Mouse (Mus musculus) embryonic fibroblast, embryonic 13.5 days (primary cell): ENCODE measurements around the gene 4930503B20Rik.

Experiments used
- CTCF ChIP-seq: IDR thresholded peaks from 2 replicates; pipeline ENCODE4 v1.5.1; 2011; ENCODE audit warnings: mild to moderate bottlenecking, control low read depth, low read length, moderate library complexity, borderline replicate concordance; ENCODE audit not compliant: insufficient read depth
- POLR2A ChIP-seq: IDR thresholded peaks from 2 replicates; pipeline ENCODE4 v1.6.1; 2011; ENCODE audit warnings: low read depth, mild to moderate bottlenecking, control low read depth, low read length, moderate library complexity

- TF ChIP-seq CTCF (no peak), POLR2A (no peak)
Measured at GRCm38 (mm10) chr3:146617946-146618345, 33.2 kb downstream of the 4930503B20Rik start.
